Mouse (Mus musculus) spleen, adult 2 months (tissue): Measurements from ENCODE around the gene Fndc3a.

ENCODE experiments used
- CTCF ChIP-seq: fragments of 200-500 bp; IDR thresholded peaks from 2 replicates; pipeline ENCODE4 v1.5.1; 2011; ENCODE audit warnings: mild to moderate bottlenecking, inconsistent platforms; ENCODE audit not compliant: insufficient read depth, insufficient read length, insufficient replicate concordance; ENCODE audit errors: extremely low read depth
- POLR2A ChIP-seq: fragments of 200-500 bp; IDR thresholded peaks from 2 replicates; pipeline ENCODE4 v1.6.1; 2011; ENCODE audit warnings: low read depth, low read length, inconsistent platforms

DNA sequence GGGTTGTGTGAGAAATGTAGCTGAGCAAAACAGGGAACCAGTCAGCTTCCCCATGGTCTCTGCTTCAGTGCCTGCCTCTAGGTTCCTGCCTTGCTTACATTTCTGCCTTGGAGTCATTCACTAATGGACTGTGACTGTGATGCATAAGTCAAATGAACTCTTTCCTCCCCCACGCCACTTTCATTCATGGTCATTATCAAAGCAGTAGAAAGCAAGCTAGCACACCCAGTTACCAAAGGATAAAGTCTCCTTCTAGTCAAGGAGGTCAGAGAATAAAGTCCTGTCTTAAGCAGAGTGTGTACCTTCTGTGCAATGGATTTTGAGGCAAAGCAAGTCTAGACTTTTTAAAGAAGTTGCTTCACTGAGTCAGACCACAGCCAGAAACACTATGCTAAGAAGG, 182.7 kb downstream of the Fndc3a start:
- TF ChIP-seq CTCF = no peak
- no peak for TF ChIP-seq POLR2A
